Mouse (Mus musculus) cerebellum, postnatal 25 days (tissue): Measurements from ENCODE around the gene R3hdm2.
A peak's percentile ranks its signal among the peaks of the same experiment; 100 is the strongest.

Experiments
- DNase-seq, 2 experiments: peaks; one replicate each; pipeline ENCODE4 v3.0.0; 2021; ENCODE audit warnings: mixed read lengths in 2 of 2

The R3hdm2 gene

DNA sequence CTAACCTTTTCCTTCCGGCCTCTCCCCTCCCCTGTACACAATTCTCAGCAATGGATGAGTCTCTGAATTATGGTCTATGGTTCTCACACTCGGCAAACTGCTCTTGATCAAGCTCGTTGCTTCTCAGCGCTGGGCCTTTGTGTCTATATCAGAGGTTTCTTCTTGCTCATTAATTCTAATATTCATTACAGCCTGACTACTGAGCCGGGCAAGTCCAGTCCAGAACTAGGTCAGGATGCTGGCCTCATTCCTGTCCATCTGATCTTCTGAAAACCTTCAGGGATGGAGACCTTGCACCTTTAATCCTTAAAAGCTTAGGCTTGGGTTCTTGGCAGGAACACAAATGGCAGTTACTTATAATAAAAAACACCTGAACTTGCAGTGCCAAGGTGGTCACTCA is 119.4 kb downstream of the R3hdm2 start:
- no peak for DNase-seq

DNA sequence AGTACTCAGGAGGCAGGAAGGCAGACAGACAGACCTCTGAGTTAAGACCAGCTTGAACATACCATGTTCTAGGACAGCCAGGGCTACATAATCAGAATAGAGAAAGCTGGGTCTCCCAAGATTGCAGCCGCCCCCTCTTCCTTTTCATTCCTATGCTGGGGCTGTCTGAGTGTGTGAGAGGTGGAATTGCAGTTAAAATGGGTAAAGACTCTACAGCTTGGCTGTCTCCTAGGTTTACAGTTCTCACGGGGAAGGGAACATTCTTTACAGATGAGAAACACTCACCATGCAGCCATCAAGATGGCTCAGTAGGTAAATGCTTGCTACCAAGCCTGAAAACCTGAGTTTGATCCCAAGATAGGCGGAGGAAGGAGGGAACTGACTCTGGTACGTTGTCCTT is 119.9 kb downstream of the R3hdm2 start:
- DNase-seq = no peak

DNA sequence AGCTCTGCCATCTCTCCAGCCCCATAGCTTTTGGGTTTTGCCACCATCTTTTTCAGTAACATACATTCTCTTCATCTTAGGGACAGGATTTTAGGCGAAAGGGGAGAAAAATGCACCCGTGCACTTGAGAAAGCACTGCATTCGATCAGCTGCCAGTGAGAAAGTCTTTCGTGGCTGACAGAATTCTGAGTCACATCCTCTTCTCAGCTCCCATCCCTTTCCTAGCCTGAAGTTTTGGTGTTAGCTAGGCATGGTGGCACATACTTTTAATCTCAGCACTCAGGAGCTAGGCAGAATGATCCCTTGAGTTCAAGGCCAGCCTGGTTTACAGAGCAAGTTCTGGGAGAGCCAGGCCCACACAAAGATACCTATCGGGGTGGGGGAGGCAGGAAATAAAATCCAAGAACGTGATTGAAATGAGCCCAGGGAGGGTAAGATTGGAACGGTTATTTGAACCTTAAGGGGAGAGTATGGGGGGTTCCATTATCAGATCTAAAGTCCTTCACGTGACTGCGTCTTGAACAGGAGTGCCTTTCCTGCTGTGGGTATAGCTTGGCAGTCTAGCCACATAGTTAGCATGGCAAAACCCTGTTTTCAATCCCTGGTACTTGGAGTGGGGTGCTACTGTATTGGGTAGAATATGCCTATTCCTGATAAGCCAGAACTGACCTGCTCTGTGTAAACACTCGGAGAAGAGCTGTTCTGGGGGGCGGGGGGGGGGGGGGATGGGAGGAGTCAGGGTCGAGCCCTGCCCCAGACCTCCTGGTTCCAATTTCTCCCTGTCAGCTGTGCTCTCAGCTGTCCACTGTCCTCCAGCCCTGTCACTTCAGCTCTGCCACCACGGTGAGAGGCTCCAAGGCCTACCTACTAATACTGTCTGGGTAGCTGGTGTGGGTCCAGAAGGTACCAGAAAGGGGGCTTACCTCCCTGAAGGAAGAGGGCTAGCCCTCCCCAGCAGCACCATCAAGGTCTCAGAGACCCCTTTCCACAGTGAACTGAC is 121.1 kb downstream of the R3hdm2 start, which contains the start of gene Stac3:
Gene Stac3 (plus strand): TSS at position 793 of the 1,000 bp plus-strand sequence.
- DNase-seq = no peak

DNA sequence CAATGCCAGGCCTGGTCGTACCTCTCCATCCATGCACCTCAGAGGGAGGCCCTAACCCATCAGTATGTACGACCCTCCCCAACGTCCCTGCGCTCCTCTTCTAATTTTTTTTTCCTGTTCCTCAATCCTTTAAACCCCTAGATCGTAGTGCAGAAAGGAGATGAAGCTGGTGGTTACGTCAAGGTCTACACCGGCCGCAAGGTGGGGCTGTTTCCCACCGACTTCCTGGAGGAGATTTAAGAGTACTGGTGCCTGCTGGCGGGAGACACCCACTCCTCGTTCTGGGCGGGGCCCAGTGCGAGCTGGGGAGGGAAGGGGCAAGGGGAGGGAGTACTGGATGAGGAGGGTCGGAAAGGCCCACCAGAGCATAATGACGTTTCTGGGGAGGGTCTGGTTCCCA is 128.1 kb downstream of the R3hdm2 start:
- peak; percentile 89 to 92 for DNase-seq

DNA sequence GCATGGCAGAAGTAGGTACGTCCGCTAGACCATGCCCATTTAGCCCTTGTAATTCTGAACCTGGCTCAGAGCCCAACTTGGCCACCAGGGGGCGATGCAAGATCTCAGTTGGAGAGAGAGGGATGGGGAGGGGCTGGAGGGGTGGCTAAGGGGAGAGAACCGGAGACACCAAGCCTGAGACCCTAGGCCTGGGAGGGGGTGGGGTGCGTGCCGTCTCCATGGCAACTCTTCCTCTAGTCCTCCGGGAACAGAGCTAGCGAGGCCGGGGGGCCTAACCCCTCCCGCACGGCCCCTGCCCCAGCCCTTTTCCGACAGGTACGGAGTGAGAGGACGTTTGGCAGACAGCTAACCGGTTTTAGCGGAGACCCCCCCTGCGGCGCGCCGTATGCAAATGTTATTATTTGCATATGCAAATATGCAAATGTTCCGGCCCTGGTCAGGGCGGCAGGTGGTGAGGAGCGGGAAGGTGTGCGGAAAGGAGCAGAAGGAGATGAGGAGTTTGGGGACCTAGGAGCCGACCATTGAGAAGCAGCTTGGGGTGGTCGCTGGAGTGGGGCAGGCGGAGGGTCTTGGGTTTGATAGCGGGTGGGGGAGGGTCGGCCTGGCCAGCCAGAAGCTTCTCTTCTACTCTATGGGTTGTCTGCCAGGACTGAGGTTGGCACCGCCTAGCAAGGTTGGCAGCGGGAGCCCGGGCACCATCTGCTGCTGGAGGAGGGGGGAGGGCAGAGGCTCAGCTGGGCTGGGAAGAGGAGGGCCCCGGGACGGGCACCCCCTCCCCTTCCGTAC is 129.1 kb downstream of the R3hdm2 start:
- peak; percentile 96 to 98 for DNase-seq

DNA sequence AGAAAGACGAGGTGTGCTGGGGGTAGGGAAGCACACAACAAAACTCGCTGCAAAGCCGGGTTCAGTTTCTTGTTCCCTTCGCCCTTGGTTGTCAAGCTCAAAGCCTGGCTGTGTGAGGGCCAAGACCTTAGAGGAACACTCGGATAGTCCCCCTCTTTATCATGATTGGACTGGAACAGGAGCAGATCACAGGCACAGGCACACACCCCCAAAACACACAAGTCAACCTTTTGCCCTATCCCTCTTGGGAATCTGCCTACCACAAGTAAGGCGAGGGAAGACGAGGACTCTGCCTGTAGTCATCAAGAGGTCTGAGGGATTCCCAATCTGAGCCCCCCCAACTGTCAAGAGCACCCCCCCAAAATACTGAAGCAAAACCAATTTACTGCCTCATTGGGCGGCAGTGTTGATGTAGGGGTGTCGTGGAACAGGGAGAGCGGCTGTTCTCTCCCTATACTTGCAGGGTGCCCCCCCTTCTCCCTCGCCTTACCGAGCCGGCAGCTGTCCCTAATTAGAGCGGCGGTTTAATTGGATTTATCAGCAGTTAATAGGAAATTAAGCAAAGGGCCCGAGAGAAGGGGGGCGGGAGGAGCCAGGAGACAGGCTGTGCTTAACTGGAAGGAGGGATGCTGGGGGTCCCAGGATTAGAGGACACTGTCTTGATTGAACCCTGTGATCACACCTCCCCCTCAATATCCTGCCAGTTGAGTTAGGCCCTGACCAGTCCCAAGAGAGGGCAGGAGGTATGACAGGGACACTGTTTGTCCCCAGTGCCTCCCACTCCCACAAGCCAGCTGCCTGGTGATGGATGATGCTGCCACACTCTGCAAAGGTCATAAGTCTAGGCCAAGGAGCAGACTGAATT is 129.9 kb downstream of the R3hdm2 start:
- peak; percentile 49 to 63 for DNase-seq

DNA sequence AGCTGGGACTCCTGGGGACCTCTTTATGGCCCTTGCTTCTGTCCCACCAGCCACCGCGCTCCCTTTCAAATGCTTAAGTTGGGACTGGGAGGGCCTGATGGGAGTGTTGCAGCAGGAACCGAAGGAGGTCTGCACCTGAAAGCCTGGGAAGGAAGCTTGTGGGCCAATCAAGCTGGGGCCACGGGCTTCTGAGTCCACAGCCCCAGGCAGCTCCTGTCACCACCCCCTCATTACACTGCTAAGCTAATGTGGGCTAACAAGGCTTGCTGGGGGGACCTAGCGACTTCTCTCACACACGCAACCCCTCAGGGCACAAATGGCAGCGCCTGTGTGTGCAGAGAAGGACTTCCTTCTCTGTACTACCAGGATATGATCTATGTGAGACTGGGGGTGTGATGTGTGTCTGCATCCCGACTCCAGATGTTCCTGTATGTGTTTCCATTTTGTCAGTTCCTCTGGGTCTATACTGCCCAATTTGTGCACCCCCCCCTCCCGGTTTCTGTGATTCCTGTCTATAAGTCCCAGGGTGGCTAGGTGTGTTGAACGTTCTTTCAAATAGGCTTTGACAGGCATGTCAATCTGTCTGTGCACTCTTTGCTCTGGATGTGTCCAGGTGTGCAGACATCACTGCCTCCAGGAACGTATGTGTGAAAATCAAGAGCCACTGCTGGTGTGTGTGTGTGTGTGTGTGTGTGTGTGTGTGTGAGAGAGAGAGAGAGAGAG is 130.9 kb downstream of the R3hdm2 start:
- peak; percentile 46 to 55 for DNase-seq

DNA sequence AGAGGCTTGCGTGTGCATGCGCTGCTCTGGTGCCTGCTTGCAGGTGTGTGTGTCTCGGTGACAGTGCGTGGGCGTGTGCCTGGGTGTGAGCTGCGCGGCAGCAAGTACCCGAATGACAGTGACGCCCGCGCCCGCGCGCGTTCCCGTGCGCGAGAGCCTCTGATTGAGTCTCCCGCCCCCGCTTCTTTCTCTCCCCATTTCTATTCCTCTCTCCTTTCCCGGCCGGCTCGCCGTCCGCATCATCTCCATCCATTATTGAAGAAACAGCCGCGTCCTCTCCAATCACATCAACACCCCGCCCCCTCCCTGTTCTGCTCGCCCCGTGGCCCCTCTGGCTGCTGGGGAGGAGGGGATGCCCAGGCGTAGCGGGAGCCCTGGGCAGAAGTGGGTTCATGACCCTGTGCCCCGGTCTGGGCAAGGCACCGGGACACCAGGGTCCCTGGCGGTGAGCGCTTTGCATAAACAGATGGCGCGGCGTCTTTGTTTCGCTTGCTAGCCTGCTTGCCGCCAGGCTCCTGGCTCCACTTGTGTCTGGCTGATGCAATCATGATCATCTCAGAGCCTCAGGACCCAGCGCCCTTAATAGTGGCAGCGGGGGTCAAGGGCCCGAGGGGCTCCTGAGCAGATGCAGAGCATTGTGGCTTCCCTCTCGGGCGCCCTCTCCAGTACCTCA is 131.6 kb downstream of the R3hdm2 start:
- DNase-seq = peak; percentile 89 to 94

DNA sequence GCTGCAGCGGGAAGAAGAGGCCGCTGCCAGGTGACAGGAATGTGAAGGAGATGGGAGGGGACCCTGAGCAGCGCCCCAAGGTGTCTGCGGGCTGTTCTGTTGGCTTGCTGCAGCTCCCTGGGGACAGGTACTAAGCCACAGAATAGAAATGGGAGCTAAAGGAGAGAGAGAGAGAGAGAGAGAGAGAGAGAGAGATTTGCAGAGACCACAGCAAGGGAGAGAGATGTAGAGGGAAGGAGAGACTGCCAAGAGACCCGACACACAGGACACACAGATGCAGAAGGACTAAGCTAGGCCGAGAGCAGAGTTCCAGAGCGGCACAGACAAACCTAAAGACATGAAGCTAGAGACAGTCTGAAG is 132.2 kb downstream of the R3hdm2 start:
- no peak for DNase-seq

DNA sequence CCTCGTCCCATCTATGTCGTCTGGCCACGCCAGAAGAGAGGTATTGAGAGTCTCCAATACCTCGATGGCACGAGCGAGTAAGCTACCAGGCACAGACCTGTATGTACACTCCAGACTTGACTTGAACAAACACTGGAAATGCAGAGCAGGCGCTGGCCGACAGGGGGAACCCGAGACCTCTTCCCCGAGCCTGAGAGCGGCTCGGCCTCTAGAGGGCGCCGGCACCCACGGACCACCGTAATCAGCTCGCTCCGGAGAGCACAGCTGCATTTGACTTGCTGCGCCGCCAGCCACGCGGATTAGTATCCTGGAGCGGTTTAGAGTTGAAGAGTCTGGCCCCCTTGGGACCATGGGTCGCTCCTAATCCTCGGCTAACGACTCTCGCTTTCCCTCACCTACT is 132.7 kb downstream of the R3hdm2 start:
- peak; percentile 96 to 98 for DNase-seq

DNA sequence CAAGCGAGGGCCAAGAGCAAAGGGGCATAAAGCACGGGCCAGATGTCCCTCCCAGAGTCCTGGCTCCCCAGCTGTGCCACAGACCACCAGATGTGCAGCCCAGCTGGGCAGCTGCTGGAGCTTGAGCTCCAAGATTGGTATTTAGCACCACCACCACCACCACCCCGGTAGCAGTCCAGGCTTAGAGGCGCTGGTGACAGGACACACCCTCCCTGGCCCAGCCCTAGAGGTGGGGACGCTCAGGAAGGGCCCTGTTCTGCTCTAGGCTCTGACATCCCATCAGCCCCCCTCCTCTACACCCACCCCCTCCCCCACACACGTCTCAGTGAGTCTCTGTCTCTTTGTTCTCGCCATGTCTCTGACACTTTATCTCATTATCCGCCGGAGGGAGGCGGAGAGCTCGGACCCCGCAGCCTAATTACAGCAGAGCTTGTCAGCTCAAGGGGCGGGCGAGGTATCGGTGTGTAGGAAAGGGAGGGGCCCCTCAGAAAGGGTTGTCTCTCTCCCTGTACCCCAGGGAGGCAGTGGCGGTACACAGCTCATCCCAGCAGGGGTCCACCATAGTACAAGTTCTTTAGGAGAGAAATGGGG is 133.5 kb downstream of the R3hdm2 start:
- DNase-seq = peak in 1 of 2 experiments; percentile 41

DNA sequence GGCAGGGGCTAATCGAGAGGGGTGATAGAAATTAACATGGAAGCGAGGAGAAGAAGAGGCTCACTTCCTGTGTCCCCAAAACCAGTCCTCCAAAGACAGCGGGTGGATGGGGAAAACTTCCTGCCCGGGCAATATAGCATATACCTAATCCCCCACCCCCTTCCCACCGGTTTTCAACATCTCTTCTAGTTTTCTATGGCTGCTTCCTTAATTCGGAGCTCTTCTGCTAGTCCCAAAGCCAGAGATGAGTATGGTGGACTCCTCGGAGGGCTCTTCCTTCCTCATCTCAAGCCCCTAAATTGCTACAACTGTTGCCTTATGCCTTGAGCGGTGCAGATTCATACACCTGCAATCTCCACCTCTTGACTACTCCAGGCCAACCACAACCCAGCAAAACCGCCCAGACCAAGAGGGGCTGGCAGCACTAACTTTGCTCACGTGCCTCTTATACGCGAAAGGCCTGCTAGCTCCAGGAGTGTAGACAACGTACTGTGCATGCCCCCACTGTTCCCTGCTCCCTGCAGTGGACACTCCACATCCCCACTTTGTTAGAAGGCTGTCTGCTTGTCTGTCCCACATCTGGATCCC is 134.1 kb downstream of the R3hdm2 start:
- DNase-seq = no peak

DNA sequence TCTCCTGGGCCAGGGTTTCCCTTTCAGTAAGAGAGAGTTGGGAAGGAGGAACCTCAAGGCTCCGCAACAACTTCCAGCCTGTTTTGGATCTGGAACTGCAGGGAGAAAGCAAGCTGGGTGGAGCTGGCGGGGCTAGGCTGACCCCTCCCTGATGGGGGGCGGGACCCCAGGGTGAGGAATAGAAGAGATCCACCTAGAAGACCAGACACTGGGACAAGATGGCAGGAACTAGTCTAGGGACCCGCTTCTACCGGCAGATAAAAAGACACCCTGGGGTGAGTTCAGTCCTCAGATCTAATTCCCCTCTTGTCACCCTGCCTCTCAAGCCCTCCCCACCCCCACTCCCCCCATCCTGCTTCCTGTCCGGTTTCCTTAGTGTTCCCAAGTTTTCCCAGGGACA is 134.6 kb downstream of the R3hdm2 start, which contains the start of gene Ndufa4l2:
Gene Ndufa4l2 (plus strand): TSS at position 204 of the 400 bp plus-strand sequence.
- no peak for DNase-seq

DNA sequence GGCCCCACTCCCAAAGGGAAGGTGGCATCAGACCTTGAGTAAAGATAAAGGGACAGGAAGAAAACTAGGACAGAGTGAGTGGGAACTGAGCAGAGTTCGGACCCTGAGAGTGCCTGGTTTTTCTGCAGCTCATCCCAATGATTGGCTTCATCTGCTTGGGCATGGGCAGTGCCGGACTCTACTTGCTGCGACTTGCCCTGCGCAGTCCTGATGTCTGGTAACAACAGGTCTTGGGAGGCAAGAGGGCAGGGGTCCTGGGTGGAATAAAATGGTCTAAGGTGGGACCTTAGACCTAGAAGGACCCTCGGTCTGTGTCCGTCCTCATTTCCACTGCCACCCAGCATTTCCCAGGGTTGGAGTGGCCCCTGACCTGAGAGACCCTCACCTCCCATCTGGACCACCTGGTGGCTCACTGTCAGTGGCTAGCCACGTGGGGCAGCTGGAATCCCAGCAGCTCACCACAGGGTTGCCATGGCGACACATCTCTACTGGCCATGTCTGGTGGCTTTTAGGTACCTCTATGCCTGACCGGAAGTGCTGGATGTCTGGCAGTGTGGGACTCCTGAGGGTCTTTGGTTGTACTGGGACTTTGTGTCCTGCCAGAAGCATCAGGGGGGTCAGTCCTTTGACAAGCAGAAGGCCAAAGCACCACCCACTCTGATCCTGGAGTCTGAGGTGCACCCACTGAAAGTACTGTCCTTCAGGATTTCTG is 135.3 kb downstream of the R3hdm2 start:
- DNase-seq = no peak

DNA sequence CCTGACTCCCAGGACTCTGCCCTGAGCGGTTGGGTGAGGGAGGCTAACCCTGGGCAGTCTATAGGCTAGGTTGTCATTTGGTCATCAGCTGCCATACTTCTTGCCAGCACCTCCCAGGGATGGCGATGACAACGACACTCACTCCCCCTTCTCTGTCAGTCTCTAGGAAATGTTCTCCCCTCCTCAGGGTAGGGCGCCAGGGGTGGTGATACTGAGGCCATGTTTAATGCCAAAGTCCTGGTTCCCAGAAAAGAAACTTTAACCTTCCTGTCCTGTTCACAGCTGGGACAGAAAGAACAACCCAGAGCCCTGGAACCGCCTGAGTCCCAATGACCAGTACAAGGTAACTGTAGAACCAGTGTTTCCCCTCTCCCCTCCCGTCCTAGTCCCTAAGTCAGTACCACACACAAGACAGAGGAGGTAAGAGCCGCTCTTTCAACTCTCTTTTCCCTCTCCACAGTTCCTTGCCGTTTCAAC is 135.9 kb downstream of the R3hdm2 start:
- no peak for DNase-seq

DNA sequence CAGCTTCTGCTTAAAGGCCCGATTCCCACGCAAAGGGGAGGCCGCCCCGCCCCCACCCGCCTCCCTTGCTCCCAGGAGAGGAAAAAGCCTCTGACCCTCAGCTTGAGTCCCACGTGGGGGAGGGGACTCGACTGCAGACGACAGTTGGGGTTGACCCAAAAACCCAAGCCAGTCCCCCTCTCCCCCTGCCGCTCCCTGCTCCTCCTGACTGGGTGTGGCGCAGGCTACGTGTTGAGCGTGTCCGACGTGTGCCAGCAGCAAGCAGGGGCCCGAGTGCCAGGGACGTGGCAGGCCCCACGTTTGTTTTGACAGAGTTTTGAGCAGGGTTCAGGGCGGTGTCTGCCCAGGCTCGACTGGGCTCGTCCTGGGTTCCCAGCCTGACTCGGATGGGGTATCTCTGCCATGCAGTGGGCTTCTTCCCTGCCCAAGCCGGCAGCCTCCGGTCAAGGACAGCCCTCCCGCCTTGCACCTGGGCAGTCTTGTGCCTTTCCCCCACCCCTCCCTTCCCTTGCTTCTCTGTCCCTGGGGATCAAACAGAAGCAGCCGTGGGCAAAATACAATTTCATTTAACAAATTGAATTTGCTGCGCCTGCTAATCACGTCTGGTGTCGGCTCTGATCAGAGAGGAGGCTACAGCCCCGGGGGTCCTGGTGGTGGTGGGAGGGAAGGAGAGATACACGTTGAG is 136.6 kb downstream of the R3hdm2 start:
- no peak for DNase-seq

DNA sequence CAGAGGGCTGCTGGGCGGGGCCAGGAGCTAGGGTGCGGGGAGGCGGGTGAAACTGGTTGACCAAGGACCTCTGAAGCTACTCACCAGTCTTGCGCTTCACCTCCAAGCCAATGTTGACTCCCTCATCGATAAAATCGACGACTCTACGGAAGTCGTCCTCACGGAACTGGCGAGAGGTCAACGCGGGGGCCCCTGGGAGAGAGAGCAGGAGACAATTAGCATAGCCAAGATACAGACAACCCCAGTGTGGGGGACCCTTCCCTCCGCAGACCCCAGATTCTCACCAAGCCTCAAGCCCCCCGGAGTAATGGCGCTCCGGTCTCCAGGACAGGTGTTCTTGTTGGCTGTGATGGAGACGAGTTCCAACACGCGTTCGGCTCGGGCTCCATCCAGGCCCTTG is 137.8 kb downstream of the R3hdm2 start:
- DNase-seq = no peak

DNA sequence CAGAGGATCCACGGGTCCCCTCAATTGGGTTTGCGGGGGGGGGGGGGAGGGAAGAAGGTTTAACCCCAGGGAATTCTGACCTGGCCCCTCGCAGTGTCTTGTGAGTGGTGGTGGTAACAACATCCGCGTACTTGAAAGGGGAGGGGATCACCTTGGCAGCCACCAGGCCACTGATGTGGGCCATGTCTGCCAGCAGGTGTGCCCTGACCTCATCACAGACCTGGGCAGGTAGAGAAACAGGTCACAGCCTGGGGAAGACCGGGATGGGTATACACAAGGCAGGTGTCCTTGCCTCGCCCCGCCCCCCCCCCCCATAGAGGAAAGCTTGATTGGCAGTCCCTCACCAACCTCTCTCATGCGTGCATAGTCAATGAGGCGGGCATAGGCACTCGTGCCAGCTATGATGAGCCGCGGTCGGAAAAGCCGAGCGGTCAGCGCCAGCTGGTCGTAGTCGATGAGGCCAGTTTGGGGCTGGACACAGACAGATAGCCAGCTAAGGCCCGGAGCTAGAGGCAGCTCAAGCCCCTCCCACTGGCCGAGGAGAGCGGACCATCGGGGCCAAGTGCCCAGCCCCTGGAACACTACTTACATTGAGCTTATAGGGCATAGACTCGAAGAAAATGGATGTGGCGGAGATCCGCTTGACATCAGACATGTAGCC is 139.0 kb downstream of the R3hdm2 start:
- DNase-seq = peak in 1 of 2 experiments; percentile 50
